Mouse (Mus musculus) granulocyte monocyte progenitor cell, adult 5-6 weeks (primary cell): ENCODE data around the gene Rpl27a. TPM values are rescaled to one million over a fixed set of nuclear protein-coding genes. Genes with fewer than 3 reads are reported as not detected.

ENCODE experiments used
- ATAC-seq: replicated peaks from 2 replicates; pipeline ENCODE4 v1.8.0; 2016; ENCODE audit warnings: mild to moderate bottlenecking, moderate TSS enrichment, inconsistent platforms; ENCODE audit not compliant: poor library complexity, severe bottlenecking
- total RNA-seq, 2 experiments: library from RNA; stranded (forward) in 1 of 2; stranded (reverse) in 1 of 2; fragments of 200-712, 200-1000 nt in 1 of 2; fragments of >200 nt in 1 of 2; fragmentation: Nextera tagmentation in 1 of 2; gene quantifications; 2 replicates each; pipeline ENCODE4 v1.2.3; 2014 to 2017

The Rpl27a gene
- total RNA-seq (2014; fragmentation: Nextera tagmentation) (686 and 801 TPM in 2 replicates), total RNA-seq (2017) (939 and 1,342 TPM in 2 replicates)

DNA sequence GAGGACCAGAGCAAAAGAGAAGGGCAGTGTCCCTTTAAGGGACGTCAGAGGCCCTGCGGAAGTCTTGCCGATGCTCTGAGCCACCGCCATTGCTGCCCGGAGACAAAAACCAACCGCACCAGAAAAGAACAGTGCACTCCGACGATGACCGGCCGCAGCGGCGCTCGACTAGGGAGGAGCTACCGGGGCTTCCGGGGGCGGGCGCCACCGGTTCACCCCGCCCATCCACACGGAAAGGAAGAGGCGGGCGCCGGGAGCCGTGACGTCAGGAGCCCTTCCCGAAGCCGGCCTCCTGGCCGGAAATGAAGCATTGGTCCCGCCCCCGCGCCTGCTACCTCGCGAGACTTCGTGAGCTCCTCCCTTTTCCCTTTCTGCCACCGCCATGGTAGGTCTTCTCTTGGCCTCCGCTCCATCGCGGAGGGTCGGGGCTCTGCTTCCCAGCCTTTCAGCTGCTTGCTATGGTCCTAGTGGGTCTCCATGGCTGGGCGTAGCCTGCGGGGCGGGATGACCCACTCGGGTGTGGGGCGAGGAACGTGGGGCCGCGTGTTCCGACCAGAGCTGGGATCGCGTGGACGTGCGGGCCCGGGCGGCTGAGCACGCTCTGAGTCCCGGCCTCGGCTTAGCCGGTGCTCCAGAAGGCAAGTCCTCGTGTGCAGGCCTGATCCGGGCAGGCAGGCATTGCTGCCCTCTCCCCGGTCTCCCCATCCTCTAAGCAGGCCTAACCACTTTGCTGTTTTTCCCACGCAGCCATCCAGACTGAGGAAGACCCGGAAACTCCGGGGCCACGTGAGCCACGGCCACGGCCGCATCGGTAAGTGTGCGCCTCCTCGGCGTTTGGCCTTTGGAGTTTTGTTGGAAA is at the start of gene Rpl27a:
Rpl27a (plus strand) TSS at position 310 of the 859 bp plus-strand sequence.
- peak; percentile 88 for ATAC-seq

DNA sequence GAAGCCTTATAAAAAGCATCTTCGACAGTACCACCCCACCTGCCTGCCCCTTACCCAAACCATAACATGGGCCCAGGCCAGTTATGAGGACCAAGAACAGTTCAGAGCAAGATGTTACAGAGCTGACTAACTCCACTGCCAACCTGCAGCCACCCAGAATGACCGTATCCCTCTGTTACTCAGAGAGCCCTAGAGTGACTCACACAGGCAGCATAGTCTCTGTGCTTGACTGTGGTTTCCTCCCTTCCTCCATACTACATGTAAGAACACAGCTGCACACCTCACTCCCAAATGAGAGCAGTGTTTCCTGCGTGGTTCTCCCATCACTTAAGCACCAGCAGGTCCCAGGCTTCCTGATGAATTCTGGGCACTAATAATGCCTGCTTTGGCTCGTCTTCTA is 48.2 kb upstream of the Rpl27a start:
- ATAC-seq: no peak

- no peak for ATAC-seq
Observed at GRCm38 (mm10) chr7:109477926-109478325, 41.0 kb upstream of the Rpl27a start.

- ATAC-seq: peak; percentile 60
Observed at GRCm38 (mm10) chr7:109480765-109481197, 38.2 kb upstream of the Rpl27a start.

DNA sequence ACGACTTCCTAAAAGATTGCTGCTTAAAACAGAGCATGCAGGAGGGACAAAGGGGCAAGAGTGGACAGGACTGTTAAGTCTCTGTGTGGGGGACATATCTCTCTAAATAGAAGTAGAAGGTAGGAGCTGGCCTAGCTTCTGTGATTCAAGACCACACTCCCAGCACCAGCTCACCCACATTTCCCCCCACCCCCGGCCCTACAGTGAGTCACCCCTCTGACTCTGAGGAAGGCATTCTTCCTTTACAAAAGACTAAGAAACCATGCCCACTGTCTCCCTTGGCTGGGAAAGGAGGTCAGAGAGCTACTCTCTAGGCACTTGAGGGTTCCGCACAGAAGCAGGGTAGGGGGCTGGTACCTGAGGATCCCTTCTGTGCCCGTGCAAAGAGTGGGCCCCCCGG is 34.7 kb upstream of the Rpl27a start:
- ATAC-seq: no peak

DNA sequence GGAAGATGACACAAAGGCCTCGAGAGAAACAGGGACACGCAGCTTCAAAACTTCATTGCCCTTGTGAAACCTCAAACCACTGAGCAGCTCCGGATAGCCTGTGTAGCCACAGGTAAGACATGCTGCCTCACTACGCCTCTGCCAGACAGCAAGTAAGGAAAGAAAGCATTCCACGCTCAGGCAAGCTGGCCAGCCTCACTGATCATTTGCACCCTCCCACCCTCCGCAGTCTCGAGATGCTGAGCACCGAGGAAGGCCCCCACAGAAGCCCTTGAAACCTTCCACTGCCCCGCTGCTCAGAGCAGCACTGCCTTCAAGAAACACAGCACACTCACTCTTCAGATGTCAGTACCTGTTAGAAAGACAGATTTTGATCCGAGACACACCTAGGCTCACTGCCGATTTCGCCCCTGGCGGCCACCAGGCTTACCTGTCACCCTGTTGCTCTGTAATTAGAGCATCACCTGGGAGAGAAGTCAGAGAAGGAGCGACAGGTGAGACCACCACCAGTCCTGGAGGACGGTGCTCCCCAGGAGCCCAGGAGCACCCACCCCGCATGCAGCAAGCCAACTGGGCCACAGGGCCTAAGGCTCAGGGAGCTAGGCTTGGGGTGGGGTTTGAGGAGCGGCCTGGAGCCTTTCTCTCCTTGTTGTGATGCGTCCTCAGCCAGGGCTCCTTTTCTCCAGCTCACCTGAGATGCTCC is 26.2 kb upstream of the Rpl27a start:
- ATAC-seq: no peak

- ATAC-seq: peak; percentile 25
Observed at GRCm38 (mm10) chr7:109493319-109494316, 25.3 kb upstream of the Rpl27a start.

DNA sequence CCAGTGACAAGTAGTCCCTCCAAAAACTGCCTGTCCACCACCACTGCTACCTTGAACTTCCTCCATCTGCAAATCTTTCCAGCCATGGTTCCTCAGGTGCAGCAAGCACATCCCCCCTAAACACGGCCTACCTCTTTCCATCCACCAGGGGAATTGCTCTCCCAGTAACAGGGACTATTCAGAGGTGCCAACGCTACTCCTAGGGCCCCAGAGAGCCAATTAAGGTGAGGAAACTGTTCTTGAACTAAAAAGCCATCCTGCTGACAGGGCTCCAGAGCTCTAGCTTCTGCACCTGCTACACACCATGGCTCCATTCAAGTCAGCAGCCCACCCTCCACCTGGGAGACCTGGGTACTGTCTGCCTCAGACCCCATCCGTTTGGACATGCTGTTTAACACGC is 21.4 kb upstream of the Rpl27a start:
- ATAC-seq: no peak

DNA sequence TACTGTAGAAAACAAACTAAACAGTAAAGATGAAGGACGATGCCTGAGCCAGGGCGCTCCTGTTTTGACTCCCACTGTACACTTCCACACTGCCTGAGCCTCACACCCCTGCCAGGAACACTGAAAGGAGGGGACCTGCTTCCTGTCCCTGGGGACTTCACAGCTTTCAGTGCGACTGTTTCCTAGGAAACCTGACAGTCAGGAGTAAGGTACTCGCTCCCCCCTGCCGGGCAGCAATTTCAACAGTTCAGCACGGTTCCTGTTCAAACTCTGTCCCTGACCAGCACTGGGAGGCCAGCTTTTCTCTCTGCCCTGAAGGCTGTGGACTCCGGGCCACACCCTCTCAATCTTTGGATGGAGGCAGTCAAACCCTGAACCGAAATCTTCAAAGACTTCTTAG is 11.8 kb upstream of the Rpl27a start:
- no peak for ATAC-seq

- ATAC-seq: no peak
Observed at GRCm38 (mm10) chr7:109507572-109507971, 11.4 kb upstream of the Rpl27a start.

- no peak for ATAC-seq
Observed at GRCm38 (mm10) chr7:109508034-109508433, 10.9 kb upstream of the Rpl27a start, which contains the start of gene Trim66. Trim66 (minus strand) TSS chr7:109508134.

DNA sequence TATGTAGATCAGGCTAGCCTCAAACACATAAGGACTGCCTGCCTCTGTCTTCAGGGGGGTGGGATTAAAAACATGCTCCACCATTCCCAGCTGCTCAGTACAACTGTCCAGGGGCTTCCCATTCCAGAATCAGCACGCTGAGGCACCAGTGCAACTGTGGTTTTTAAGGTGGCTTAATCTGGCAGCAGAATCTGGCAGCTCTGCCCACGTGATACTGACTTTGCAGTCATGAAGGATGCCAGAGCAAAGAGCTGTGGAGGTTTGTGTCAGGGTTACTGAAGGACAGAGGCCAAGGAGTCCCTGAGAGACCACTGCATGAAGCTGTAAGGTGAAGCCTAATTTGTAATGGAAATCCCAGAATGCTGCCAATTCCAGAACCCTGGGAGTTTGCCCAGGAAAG is 8.1 kb upstream of the Rpl27a start:
- no peak for ATAC-seq

DNA sequence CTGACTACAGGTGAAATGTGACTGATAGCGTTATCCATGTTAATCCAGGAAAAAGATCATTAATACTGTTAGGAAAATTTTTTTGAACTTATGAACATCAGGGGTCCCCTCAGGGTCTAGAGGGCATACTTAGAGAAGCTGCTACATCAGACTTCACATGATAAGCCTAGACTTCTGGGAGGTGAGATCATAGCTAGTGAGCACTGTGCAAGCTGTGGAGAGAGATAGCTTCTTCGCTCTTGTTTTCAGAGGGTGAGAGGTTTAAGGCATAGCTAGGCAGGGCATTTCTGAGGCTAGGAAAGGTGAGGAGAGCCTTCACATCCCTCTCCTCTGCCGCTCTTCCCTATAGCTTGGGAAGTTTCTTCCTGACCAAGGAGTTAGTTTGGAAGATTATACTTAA is 7.1 kb upstream of the Rpl27a start:
- no peak for ATAC-seq

DNA sequence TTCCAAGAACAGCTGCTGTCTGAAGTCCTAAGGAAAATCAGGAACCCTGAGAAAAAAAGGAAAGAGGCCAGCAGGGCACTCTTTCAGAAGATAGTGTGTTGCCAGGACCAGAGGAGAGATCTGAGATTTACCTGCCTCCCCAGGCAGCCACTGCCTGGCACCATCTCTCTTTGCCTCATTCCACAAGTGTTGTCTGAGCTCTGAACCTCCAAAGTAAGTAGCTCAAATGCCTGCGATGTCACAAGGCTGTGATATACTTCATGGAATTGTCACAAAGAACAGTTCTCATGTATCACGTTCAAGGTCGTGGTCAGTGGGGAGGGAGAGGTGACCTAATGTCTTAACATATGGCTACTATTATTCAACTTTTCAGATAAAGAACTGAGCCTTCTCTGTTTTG is 2.4 kb upstream of the Rpl27a start:
- ATAC-seq: no peak

DNA sequence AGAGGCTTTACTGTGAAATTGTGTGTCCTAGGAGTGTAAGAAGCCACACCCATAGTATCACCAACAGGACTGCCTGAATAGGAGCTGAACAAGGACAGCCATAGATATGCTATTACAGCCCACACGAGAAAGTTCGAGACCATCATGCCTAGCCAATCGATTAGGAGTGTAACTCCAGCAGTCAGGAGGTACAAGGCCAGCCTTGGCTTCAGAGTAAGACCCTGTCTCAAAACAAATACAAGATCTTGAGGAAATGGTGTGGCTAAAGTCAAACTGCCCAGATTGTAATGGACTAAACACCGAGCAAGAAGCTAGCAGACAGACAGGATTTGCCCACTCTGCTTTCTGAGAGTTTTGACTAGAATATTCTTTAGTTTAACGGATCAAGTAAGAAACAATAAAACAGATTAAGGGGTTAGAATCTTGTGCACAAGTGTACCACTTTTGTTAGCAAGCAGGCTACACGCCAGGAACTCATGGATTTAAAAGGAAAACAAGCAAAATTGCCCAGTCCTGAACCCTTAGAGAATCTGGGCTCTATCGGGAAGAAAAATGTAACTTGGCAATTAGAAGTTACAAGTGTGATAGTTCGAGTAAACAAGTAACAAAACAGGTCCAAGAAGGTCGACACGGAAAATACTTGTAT is 788 bp upstream of the Rpl27a start:
- no peak for ATAC-seq

- no peak for ATAC-seq
Observed at GRCm38 (mm10) chr7:109519936-109520335, 989 bp downstream of the Rpl27a start.

DNA sequence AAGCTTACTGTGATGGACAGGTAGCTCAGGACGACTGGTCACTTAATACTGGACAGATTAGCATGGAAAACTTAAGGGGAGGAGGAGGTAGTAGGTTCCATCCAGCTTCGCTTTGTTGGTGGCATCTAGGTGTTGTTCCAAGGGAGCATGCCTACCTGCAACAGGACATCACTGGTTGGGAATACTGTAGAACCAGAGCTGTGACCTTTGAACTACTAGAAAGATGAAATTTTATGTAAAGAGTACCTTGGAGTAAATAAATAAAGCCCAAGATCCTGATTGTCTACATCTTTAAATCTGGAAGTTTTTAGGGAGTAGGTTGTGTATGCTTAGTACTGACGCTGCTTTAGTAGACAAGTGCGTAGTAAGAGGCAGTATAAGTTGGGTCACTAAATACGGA is 3.1 kb downstream of the Rpl27a start:
- no peak for ATAC-seq

DNA sequence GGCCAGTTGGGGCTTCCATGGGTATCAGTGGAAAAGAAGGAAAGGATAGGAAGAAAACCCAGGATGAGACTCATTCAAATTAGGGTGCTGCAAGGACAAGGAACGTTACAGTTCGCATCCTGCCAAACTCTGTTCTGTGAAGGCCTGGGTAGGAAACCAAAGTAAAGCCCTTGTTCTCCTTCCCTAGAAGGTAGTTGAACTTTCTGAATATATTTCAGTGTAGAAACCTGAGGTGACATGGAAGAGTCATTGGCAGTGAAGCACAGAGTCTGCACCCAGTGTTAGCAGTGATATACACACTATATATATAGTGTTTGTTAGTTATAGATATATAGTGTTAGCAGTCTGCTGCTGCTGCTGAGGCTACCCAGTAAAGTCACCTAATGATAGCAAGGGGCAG is 4.4 kb downstream of the Rpl27a start:
- no peak for ATAC-seq

DNA sequence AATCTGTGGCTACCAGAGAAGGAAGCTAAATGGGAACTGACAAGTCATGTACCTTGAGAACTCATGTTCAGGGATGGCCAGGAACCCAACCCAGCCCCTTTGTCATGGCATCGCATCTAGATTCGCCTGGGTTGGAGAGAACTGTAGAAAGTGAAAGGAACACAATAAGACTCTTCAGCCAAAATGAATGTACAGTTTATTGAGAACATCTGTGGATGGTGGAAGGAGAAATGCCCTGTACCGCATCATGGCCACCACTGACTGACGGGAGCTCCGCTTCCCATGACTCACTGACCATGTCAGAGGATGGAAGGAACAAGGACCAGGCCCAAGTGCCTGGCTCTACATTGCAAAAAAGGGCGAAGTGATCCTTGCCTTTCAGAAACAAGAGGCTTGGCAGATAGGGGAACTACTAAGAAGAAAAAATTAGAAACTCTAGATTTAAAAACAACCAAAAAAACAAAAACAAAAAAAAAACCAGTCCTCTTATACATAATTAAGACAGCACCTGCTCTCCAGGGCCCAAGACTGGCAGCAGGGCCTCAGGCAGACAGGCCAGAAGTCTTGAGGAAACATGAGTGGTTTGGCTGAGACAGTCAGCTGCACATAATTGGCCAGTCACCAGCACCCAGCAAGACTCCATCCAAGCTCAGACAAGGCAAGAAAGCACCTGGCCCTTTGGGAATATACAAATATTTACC is 4.9 kb downstream of the Rpl27a start:
- no peak for ATAC-seq
